Mouse (Mus musculus) forebrain, embryonic 12.5 days (tissue): ENCODE measurements around the gene Olfr102. TPM values are rescaled to one million over a fixed set of nuclear protein-coding genes. Genes with fewer than 3 reads are reported as not detected.

ENCODE experiments used
- ATAC-seq: fragments of 200-750 bp; cut with Nextera tagmentation; 2 replicates; pipeline ENCODE4 v1.8.0; 2017; ENCODE audit warnings: moderate TSS enrichment; ENCODE audit not compliant: low FRiP score
- H3K27ac ChIP-seq: fragments of 300-500 bp; sonication (generic); 2 replicates; pipeline ENCODE4 v1.5.1; 2016; ENCODE audit warnings: mild to moderate bottlenecking
- H3K27me3 ChIP-seq: fragments of 300-500 bp; sonication (generic); 2 replicates; pipeline ENCODE4 v1.6.1; 2016; ENCODE audit warnings: mild to moderate bottlenecking
- H3K36me3 ChIP-seq: fragments of 300-500 bp; sonication (generic); replicated peaks from 2 replicates; pipeline ENCODE4 v1.6.1; 2016; ENCODE audit warnings: mild to moderate bottlenecking
- H3K4me1 ChIP-seq: fragments of 300-500 bp; sonication (generic); 2 replicates; pipeline ENCODE4 v1.6.1; 2016
- H3K4me2 ChIP-seq: fragments of 300-500 bp; sonication (generic); 2 replicates; pipeline ENCODE4 v1.6.1; 2016; ENCODE audit warnings: mild to moderate bottlenecking, moderate library complexity
- H3K4me3 ChIP-seq: fragments of 300-500 bp; sonication (generic); replicated peaks from 2 replicates; pipeline ENCODE4 v1.5.1; 2016; ENCODE audit warnings: mild to moderate bottlenecking
- H3K9ac ChIP-seq: fragments of 300-500 bp; sonication (generic); 2 replicates; pipeline ENCODE4 v1.6.1; 2016; ENCODE audit warnings: mild to moderate bottlenecking
- H3K9me3 ChIP-seq: fragments of 300-500 bp; sonication (generic); 2 replicates; pipeline ENCODE4 v1.6.1; 2016
- WGBS: fragments of 180-500 bp; shearing (Covaris S2); methylation state at CpG from one replicate; pipeline ENCODE4 v1.1.7; 2016; 5-methylcytosine and 5-hydroxymethylcytosine counted together
- polyA plus RNA-seq: library from polyadenylated mRNA; unstranded; fragments of >200 nt; fragmentation: Nextera tagmentation; extraction: Ambion mirVana; gene quantifications from 2 replicates; pipeline ENCODE4 v1.2.1, GENCODE M21; 2016

Gene Olfr102
- not detected in 2 replicates for polyA plus RNA-seq

DNA sequence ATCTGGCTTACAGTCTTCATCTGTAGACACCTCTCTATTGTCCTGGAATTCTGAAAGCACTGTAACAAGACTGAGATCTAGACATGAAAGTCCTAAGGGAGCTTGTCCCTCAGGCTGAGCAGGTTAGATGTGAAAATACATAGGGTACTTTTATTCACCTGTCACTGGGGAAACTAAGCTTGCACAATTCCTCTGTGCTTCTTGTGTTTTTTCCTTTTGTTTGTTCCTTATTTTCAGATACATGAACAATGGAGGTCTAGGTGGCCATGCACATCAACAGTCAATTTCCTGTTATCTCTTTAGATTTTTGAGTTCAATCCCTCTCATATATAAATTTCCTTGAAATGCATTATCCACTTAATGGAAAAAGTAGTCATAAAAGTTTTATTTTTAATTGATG is at the start of gene Olfr102:
Olfr102 (minus strand) TSS at position 101 of the 400 bp plus-strand sequence.
- Histone ChIP-seq H3K27ac (no peak within 1 kb of the TSS), H3K4me3 (no peak within 1 kb of the TSS), H3K4me1 (no peaks in the 10 kb centered on the region), H3K9me3 (no peaks in the 10 kb centered on the region), H3K4me2 (no peak within 1 kb of the TSS), H3K9ac (no peak within 1 kb of the TSS), H3K36me3 (no peaks in the 10 kb centered on the region), H3K27me3 (no peaks in the 10 kb centered on the region)
- no peak for ATAC-seq

DNA sequence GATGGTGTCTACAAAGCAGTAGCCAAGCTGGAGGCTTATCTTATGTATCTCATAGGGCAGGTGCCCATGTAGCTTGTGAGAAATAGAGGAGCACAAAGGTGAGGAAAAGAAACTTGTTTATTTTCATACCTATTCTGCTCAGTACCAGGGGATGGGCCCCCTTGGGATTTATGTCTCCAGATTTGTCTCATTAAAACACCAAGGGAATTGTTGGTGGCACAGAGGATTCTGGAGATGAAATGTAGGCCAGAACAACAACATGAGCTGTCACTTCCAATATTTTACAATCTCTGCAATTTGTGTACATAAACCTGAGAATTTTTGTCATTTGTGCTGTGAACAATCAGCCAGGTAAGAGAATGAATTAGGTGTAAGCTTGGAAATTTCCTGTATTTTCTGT is 42.4 kb upstream of the Olfr102 start, which contains the start of gene Olfr104-ps:
Olfr104-ps (plus strand) TSS at position 301 of the 400 bp plus-strand sequence.
- ATAC-seq = no peak
- no peaks in the 10 kb centered on the region for H3K9me3 ChIP-seq
- no peak within 1 kb of the TSS for H3K9ac ChIP-seq
- H3K36me3 ChIP-seq = no peaks in the 10 kb centered on the region
- H3K4me3 ChIP-seq = no peak within 1 kb of the TSS
- H3K4me2 ChIP-seq = no peak within 1 kb of the TSS
- H3K27ac ChIP-seq = no peak within 1 kb of the TSS
- no peaks in the 10 kb centered on the region for H3K4me1 ChIP-seq
- H3K27me3 ChIP-seq = no peaks in the 10 kb centered on the region

DNA sequence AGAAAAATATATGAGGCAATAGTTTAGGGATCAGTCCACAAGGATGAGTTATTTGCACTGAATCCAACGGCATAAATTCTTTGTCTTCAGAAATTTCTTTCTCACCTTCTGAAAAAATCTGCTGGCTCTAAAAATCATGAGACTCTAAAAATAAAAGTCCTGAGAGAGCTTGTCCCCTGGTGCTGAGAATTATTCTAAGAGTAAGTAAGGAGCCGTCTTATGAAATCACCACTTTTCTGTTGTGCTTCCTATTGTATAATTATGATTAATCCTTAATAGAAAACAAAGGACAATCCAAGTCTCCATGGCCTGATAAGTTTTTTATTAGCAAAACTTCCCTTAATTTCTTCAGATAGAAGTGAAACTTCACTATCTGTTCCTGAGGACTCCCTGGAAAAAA is 22.7 kb upstream of the Olfr102 start, which contains the start of gene Olfr103:
Olfr103 (minus strand) TSS at position 101 of the 400 bp plus-strand sequence.
- 95% methylated on average over 2 of the region's 2 CpGs for WGBS
- Histone ChIP-seq H3K27me3 (no peaks in the 10 kb centered on the region), H3K4me1 (no peaks in the 10 kb centered on the region), H3K36me3 (no peaks in the 10 kb centered on the region), H3K4me3 (no peak within 1 kb of the TSS), H3K9ac (no peak within 1 kb of the TSS), H3K4me2 (no peak within 1 kb of the TSS), H3K9me3 (no peaks in the 10 kb centered on the region), H3K27ac (no peak within 1 kb of the TSS)
- no peak for ATAC-seq

DNA sequence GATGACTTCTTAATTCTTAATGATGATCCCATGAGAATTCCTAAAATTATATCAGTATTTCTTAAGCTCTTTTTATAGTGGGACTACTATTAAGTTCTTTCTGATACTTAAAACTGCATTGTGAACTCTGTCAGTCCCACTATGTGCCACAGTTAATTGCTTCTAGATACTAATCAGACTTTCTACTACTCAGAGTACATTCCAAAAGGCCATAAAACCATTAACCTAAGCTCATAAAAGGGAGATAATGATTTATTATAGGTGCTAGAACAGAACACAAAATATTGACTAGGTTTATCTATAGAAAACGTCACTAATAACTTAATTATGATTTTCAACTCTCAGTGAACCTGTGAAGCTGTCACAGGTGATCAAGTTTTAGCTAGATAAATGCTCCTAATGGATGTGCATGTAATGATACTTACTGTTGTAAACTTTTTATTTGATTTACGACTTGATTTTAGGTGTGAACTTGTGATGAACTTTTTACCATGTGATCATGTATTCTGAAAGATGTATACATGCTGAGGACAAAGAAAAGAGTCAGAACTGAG is 6.6 kb downstream of the Olfr102 start:
- Histone ChIP-seq H3K36me3 (no peaks in the 10 kb centered on the region), H3K4me2 (no peak overlapping the region), H3K4me1 (no peaks in the 10 kb centered on the region), H3K9me3 (no peaks in the 10 kb centered on the region), H3K27me3 (no peaks in the 10 kb centered on the region), H3K9ac (no peak overlapping the region), H3K4me3 (no peak overlapping the region), H3K27ac (no peak overlapping the region)
- WGBS = 52% methylated on average over 2 of the region's 2 CpGs
- ATAC-seq = no peak

DNA sequence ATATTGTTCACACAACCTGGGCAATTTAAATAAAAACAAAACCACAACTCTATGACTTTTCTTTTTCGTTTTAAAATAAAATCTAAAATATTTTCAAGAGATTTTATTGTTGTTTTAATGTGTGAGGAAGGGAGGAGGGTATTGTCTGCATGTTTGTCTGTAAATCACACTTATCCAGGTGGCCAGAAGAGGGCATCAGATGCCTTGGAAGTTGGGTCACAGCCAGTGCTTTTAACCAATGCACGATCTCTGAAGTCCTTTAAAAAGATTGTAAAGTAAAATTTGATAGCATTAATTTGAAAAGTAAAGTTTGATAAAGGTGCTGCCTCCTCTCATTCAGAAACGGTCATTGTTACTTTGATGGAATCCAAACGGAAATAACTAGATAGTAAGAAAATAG is 8.4 kb downstream of the Olfr102 start:
- H3K4me1 ChIP-seq = no peaks in the 10 kb centered on the region
- no peak overlapping the region for H3K4me3 ChIP-seq
- no peaks in the 10 kb centered on the region for H3K27me3 ChIP-seq
- whole genome bisulfite sequencing = 51% methylated on average over 4 of the region's 4 CpGs
- no peak overlapping the region for H3K9ac ChIP-seq
- H3K9me3 ChIP-seq = no peaks in the 10 kb centered on the region
- no peaks in the 10 kb centered on the region for H3K36me3 ChIP-seq
- no peak overlapping the region for H3K4me2 ChIP-seq
- no peak for ATAC-seq
- H3K27ac ChIP-seq = no peak overlapping the region

DNA sequence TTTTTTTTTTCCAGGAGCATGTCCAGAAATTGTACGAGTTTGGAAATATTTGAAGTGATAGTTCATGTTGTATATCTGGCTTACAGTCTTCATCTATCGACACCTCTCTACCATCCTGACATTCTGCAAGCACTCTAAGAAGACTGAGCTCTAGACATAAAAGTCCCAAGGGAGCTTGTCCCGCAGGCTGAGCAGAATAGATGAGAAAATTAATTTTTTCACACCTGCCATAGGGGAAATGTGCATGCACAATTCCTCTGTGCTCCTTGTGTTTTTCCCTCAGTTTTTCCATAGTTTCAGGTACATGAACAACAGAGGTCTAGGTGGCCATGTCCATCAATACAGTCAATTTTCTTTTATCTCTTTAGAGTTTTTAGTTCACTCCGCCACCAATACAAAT is 12.6 kb downstream of the Olfr102 start, which contains the start of gene Olfr101:
Olfr101 (minus strand) TSS at position 101 of the 400 bp plus-strand sequence.
- WGBS = 84% methylated on average over 4 of the region's 4 CpGs
- ATAC-seq = no peak

DNA sequence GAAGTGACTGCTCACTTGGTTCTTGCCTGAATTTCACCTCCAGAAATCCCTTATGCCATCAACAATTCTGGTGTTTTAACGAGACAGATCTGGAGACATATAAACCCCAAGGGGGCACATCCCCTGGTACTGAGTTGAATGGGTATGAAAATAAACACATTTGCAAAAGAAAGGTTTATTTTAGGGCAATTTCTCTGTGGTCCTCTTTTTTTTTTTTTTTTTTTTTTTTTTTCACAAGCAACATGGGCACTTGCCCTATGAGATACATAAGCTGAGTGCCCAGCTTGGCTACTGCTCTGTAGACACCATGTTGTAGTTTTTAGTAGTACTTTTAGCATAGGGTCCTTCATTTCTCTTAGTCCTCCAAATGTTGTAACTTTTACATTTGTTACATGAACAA is 33.5 kb downstream of the Olfr102 start, which contains the start of gene Olfr99:
Olfr99 (minus strand) TSS at position 101 of the 400 bp plus-strand sequence.
- H3K4me2 ChIP-seq = no peak within 1 kb of the TSS
- no peaks in the 10 kb centered on the region for H3K36me3 ChIP-seq
- no peaks in the 10 kb centered on the region for H3K9me3 ChIP-seq
- H3K27me3 ChIP-seq = no peaks in the 10 kb centered on the region
- no peak within 1 kb of the TSS for H3K4me3 ChIP-seq
- no peak within 1 kb of the TSS for H3K27ac ChIP-seq
- H3K9ac ChIP-seq = no peak within 1 kb of the TSS
- ATAC-seq = no peak
- H3K4me1 ChIP-seq = no peaks in the 10 kb centered on the region
- 81% methylated on average over 1 of the region's 1 CpGs for WGBS

More for the DNA sequence above, 12.6 kb downstream of the Olfr102 start, which contains the start of gene Olfr101:
- no peaks in the 10 kb centered on the region for H3K36me3 ChIP-seq
- H3K9ac ChIP-seq = no peak within 1 kb of the TSS
- H3K4me1 ChIP-seq = no peaks in the 10 kb centered on the region
- H3K4me3 ChIP-seq = no peak within 1 kb of the TSS
- H3K27me3 ChIP-seq = no peaks in the 10 kb centered on the region
- H3K4me2 ChIP-seq = no peak within 1 kb of the TSS
- H3K9me3 ChIP-seq = no peaks in the 10 kb centered on the region
- no peak within 1 kb of the TSS for H3K27ac ChIP-seq

DNA sequence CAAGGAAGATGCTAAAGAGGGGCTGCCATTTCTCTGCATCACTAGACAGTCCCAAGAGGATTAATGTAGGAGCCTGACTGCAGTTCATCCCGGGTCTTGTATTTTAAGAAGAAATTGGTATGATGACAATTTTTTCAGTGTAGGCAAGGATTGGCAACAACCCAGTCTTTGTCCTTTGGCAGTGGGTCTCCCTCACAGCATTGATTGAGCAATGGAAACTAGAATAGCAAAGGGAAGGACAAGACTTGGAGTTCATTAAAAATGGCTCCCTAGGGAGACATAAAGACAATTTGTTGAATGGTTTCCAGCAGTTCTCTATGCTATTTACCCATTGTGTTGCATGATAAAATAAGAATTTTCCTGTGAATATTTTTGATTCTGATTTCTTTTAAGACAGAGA is 36.5 kb downstream of the Olfr102 start:
- no peaks in the 10 kb centered on the region for H3K27me3 ChIP-seq
- 74% methylated on average over 1 of the region's 1 CpGs for WGBS
- no peak for ATAC-seq
- H3K4me3 ChIP-seq = no peak overlapping the region
- no peaks in the 10 kb centered on the region for H3K4me1 ChIP-seq
- no peak overlapping the region for H3K9ac ChIP-seq
- no peaks in the 10 kb centered on the region for H3K9me3 ChIP-seq
- no peaks in the 10 kb centered on the region for H3K36me3 ChIP-seq
- no peak overlapping the region for H3K4me2 ChIP-seq
- H3K27ac ChIP-seq = no peak overlapping the region

DNA sequence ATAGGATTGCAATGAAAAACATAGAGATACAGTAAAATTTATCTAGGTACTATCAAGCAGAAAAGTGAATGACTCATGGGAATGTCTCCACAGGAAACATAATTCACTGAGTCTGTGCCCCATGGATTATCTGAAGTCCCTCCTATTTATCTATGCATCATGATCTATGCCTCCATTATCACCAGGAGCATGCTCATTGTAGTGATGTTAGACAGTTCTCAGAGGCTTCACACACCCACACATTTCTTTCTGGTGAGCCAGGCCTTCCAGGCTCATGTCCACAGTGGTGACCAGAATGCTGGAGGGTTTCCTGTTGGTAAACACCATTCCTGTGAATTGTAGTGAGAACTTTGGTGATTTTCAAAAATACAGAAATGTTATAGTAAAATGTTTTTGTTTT is 40.3 kb downstream of the Olfr102 start:
- no peak overlapping the region for H3K27ac ChIP-seq
- H3K4me2 ChIP-seq = no peak overlapping the region
- no peak overlapping the region for H3K4me3 ChIP-seq
- H3K4me1 ChIP-seq = no peaks in the 10 kb centered on the region
- no peak overlapping the region for H3K9ac ChIP-seq
- ATAC-seq = no peak
- no peaks in the 10 kb centered on the region for H3K9me3 ChIP-seq
- no peaks in the 10 kb centered on the region for H3K36me3 ChIP-seq
- no peaks in the 10 kb centered on the region for H3K27me3 ChIP-seq

DNA sequence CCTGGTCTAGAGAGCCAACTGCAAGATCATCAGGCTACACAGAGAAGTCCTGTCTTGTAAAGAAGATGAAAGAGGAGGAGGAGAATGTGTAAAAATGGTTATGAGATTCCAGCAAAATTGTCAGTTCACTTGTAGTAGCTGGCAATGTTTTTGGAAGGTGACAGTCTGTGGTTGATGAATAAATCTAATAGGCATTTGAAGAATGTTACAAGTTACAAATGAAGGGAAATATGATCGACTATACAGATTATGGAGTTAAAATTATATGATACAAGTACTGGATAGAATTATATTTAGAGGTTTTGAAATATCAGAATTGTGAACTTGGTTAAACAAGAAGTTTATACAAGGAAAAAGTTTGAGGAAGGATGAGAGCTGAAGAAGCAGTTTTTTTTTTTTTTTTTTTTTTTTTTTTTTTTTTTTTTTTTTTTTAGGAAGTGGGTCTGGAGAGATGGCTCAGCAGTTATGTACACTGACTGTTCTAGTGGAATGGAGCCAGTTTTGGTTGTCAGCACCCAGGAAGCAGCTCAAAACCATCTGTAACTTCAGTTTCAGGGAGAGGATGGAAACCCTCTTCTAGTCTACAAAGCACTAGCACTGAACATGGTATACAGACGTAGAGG is 41.1 kb downstream of the Olfr102 start:
- no peak for ATAC-seq
- Histone ChIP-seq H3K4me3 (no peak overlapping the region), H3K4me2 (no peak overlapping the region), H3K27ac (no peak overlapping the region), H3K9me3 (no peaks in the 10 kb centered on the region), H3K4me1 (no peaks in the 10 kb centered on the region), H3K27me3 (peaks cover 7% of the 10 kb centered on the region; the same call in 1 of the 2 replicates), H3K36me3 (no peaks in the 10 kb centered on the region), H3K9ac (no peak overlapping the region)
- 77% methylated on average over 2 of the region's 2 CpGs for WGBS

DNA sequence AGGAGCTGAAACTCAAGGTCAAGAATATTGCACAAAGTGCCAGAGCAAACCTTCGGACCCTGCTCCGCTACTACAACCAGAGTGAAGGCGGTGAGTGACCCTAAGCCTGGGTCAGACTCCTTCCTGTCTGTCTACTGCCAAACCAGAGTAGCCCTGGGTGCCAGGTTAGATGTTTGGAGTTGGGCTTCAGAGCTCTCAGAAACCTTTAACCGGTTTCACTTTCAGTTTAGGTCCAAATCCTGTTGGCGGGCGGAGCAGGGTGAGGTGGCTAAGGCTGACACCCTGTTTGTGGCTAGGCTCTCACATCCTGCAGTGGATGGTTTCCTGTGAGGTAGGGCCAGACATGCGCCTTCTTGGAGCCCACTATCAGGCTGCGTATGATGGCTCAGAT is 46.2 kb downstream of the Olfr102 start:
- 0 out of 2 replicates have a peak overlapping the region, but pooled peaks have one; percentile 38 for H3K9ac ChIP-seq
- no peaks in the 10 kb centered on the region for H3K4me1 ChIP-seq
- peak overlapping the region; percentile 46 for H3K4me3 ChIP-seq
- H3K9me3 ChIP-seq = no peaks in the 10 kb centered on the region
- 67% methylated on average over 8 of the region's 8 CpGs for WGBS
- no peaks in the 10 kb centered on the region for H3K36me3 ChIP-seq
- no peak overlapping the region for H3K27ac ChIP-seq
- ATAC-seq = peak; percentile 22; the same call in 1 of the 2 replicates
- H3K4me2 ChIP-seq = peak overlapping the region; percentile 81
- H3K27me3 ChIP-seq = peaks cover 8% of the 10 kb centered on the region; the same call in 1 of the 2 replicates

DNA sequence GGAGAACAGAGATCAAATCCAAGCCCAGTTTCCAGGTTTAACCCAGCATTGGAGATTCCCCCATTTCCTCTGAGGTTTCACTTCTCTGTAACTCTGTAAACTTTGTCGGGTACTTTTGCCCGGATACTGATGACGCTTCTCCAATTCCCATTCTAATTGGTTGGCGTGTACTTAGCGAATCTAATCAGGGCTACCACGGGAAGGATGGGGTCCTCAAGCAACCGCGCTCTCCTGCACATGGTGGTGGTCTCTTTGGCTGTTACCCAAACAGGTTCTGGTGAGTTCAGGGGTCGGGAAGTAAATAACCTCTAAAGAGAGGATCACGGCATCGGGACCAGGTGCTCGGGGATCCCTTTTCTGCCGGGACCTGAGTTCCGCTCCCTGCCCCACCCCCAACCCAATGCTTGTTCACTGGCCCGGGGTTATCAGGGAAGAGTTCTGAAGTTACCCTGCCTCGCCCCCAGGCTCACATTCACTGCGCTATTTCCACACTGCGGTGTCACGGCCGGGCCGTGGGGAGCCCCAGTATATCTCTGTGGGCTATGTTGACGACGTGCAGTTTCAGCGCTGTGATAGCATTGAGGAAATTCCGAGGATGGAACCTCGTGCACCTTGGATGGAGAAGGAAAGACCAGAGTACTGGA is 46.7 kb downstream of the Olfr102 start, which contains the start of gene H2-M3:
H2-M3 (plus strand) TSS at position 163 of the 644 bp plus-strand sequence.
- WGBS = 6% methylated on average over 26 of the region's 26 CpGs
- no peaks in the 10 kb centered on the region for H3K4me1 ChIP-seq
- no peak within 1 kb of the TSS for H3K27ac ChIP-seq
- H3K4me2 ChIP-seq = peak within 1 kb of the TSS; percentile 81
- no peaks in the 10 kb centered on the region for H3K9me3 ChIP-seq
- peaks cover 8% of the 10 kb centered on the region; the same call in 1 of the 2 replicates for H3K27me3 ChIP-seq
- H3K4me3 ChIP-seq = peak within 1 kb of the TSS; percentile 46
- H3K36me3 ChIP-seq = no peaks in the 10 kb centered on the region
- ATAC-seq = peak; percentile 97
- H3K9ac ChIP-seq = peak within 1 kb of the TSS; percentile 38; the same call in 1 of the 2 replicates
